Mouse (Mus musculus) urinary bladder, postnatal 14 days (tissue): ENCODE data around the gene Setd3.
"Not testable (repeated sequence)": the region's sequence is repeated elsewhere in the genome, so short reads cannot be mapped to it uniquely, and the experiment has no call there.

Experiments used
- DNase-seq: peaks from one replicate; pipeline ENCODE4 v3.0.0; 2021; ENCODE audit warnings: low spot score

Setd3 gene

GRCm38 (mm10) chr12:108143624-108144498 lies 35.3 kb downstream of the Setd3 start:
- no peak for DNase-seq

- DNase-seq = no peak
Observed at GRCm38 (mm10) chr12:108135610-108136208, 43.4 kb downstream of the Setd3 start.

- DNase-seq = no peak
Observed at GRCm38 (mm10) chr12:108133181-108133580, 45.9 kb downstream of the Setd3 start.

- no peak for DNase-seq
Observed at GRCm38 (mm10) chr12:108132450-108133070, 46.6 kb downstream of the Setd3 start.

- peak; percentile 69 for DNase-seq
Observed at GRCm38 (mm10) chr12:108121288-108121687, 57.8 kb downstream of the Setd3 start.

GRCm38 (mm10) chr12:108120434-108120833 lies 58.7 kb downstream of the Setd3 start:
- DNase-seq = peak; percentile 27

GRCm38 (mm10) chr12:108119930-108120329 lies 59.2 kb downstream of the Setd3 start:
- DNase-seq = no peak

GRCm38 (mm10) chr12:108118902-108119531 lies 60.1 kb downstream of the Setd3 start:
- DNase-seq = no peak

GRCm38 (mm10) chr12:108118503-108118901 lies 60.6 kb downstream of the Setd3 start:
- DNase-seq = no peak

- DNase-seq = no peak
Observed at GRCm38 (mm10) chr12:108111191-108111590, 67.9 kb downstream of the Setd3 start.

- DNase-seq = no peak
Observed at GRCm38 (mm10) chr12:108110674-108111073, 68.4 kb downstream of the Setd3 start.

GRCm38 (mm10) chr12:108109732-108110131 lies 69.4 kb downstream of the Setd3 start:
- no peak for DNase-seq

- not testable (repeated sequence) for DNase-seq
Observed at GRCm38 (mm10) chr12:108108591-108108990, 70.5 kb downstream of the Setd3 start.

GRCm38 (mm10) chr12:108103292-108103691 lies 75.8 kb downstream of the Setd3 start:
- no peak for DNase-seq

- DNase-seq = no peak
Observed at GRCm38 (mm10) chr12:108102119-108102518, 77.0 kb downstream of the Setd3 start.

- DNase-seq = no peak
Observed at GRCm38 (mm10) chr12:108100181-108100580, 78.9 kb downstream of the Setd3 start.

- no peak for DNase-seq
Observed at GRCm38 (mm10) chr12:108098201-108098980, 80.7 kb downstream of the Setd3 start.

- DNase-seq = no peak
Observed at GRCm38 (mm10) chr12:108097643-108098042, 81.5 kb downstream of the Setd3 start.

- DNase-seq = no peak
Observed at GRCm38 (mm10) chr12:108088253-108088652, 90.9 kb downstream of the Setd3 start.

GRCm38 (mm10) chr12:108087489-108087888 lies 91.6 kb downstream of the Setd3 start:
- no peak for DNase-seq

GRCm38 (mm10) chr12:108078122-108078752 lies 100.9 kb downstream of the Setd3 start:
- no peak for DNase-seq
